Mouse (Mus musculus) lung, embryonic 15.5 days (tissue): ENCODE measurements around the gene Furin. TPM values are rescaled to one million over a fixed set of nuclear protein-coding genes. Genes with fewer than 3 reads are reported as not detected.
"Not testable (repeated sequence)": the region's sequence is repeated elsewhere in the genome, so short reads cannot be mapped to it uniquely, and the experiment has no call there.

Source experiments
- ATAC-seq: fragments of 200-750 bp; cut with Nextera tagmentation; 2 replicates; pipeline ENCODE4 v1.8.0; 2017; ENCODE audit warnings: moderate number of reproducible peaks, borderline replicate concordance; ENCODE audit not compliant: low FRiP score, low TSS enrichment; ENCODE audit errors: extremely low read depth
- H3K27ac ChIP-seq: fragments of 300-500 bp; sonication (generic); 2 replicates; pipeline ENCODE4 v1.5.1; 2015; ENCODE audit warnings: moderate library complexity, mild to moderate bottlenecking, inconsistent platforms
- H3K27me3 ChIP-seq: fragments of 300-500 bp; sonication (generic); 2 replicates; pipeline ENCODE4 v1.6.1; 2015; ENCODE audit warnings: inconsistent platforms
- H3K36me3 ChIP-seq: fragments of 300-500 bp; sonication (generic); 2 replicates; pipeline ENCODE4 v1.6.1; 2015; ENCODE audit warnings: inconsistent platforms
- H3K4me1 ChIP-seq: fragments of 300-500 bp; sonication (generic); 2 replicates; pipeline ENCODE4 v1.6.1; 2015; ENCODE audit warnings: inconsistent platforms
- H3K4me2 ChIP-seq: fragments of 300-500 bp; sonication (generic); 2 replicates; pipeline ENCODE4 v1.6.1; 2015; ENCODE audit warnings: inconsistent platforms, mild to moderate bottlenecking, moderate library complexity
- H3K4me3 ChIP-seq: fragments of 300-500 bp; sonication (generic); 2 replicates; pipeline ENCODE4 v1.5.1; 2015; ENCODE audit warnings: mild to moderate bottlenecking, inconsistent platforms
- H3K9ac ChIP-seq: fragments of 300-500 bp; sonication (generic); 2 replicates; pipeline ENCODE4 v1.6.1; 2015; ENCODE audit warnings: inconsistent platforms
- H3K9me3 ChIP-seq: fragments of 300-500 bp; sonication (generic); 2 replicates; pipeline ENCODE4 v1.6.1; 2016; ENCODE audit warnings: inconsistent platforms
- WGBS: fragments of 180-500 bp; shearing (Covaris S2); methylation state at CpG from one replicate; pipeline ENCODE4 v1.1.7; 2015; 5-methylcytosine and 5-hydroxymethylcytosine counted together
- polyA plus RNA-seq: library from polyadenylated mRNA; unstranded; fragments of >200 nt; fragmentation: Nextera tagmentation; extraction: Ambion mirVana; gene quantifications from 2 replicates; pipeline ENCODE4 v1.2.1, GENCODE M21; 2015

Gene Furin
- polyA plus RNA-seq, 1 experiment from 2014 or later, result 16.7 TPM

DNA sequence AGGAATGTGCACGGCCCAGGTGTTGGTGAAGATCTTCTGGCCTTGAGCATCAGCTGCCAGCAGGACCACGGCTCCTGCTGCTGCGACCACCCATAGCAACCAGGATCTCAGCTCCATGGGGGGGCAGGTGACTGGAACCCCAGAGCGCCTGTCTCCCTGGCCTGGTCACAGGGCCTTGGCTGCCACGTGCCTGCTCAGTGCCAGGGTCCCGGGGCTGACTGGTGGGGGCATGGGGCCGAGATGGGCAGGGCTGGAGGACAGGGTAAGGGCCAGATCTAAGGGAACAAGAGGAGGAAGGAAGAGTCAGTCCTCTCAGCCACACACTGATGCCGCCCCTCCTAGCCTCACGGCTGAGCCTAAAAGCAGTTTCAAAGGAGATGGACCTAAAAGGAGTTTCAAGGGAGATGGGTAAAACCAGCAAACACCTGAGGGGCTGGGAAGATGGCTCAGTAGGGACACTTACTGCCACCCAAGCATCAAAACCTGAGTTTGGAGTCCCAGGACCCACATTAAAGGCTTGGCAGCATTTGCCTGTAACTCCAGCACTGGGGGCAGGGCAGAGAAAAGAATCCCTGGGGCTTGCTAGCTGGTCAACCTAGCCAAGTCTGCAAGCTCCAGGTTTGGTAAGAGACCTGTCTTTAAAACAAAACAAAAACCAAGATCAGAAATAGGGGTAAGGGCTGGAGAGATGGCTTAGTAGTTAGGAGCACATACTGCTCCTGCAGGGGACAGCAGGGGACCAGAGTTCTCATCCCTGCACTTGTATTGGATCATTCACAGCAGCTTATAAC is 6.4 kb downstream of the Furin start:
- H3K36me3 ChIP-seq, result peaks cover 36% of the 10 kb centered on the region
- no peak overlapping the region for H3K4me3 ChIP-seq
- H3K27me3 ChIP-seq, result no peaks in the 10 kb centered on the region
- no peak overlapping the region for H3K27ac ChIP-seq
- WGBS, result 66% methylated on average over 9 of the region's 9 CpGs
- no peak for ATAC-seq
- peaks cover 39% of the 10 kb centered on the region for H3K4me1 ChIP-seq
- H3K9me3 ChIP-seq, result no peaks in the 10 kb centered on the region
- no peak overlapping the region for H3K4me2 ChIP-seq
- no peak overlapping the region for H3K9ac ChIP-seq

- H3K4me3 ChIP-seq, result no peak overlapping the region
- WGBS, result 87% methylated on average over 9 of the region's 9 CpGs
- H3K4me2 ChIP-seq, result no peak overlapping the region
- H3K9me3 ChIP-seq, result no peaks in the 10 kb centered on the region
- H3K9ac ChIP-seq, result no peak overlapping the region
- ATAC-seq, result no peak
- no peak overlapping the region for H3K27ac ChIP-seq
- H3K4me1 ChIP-seq, result peaks cover 31% of the 10 kb centered on the region
- peaks cover 45% of the 10 kb centered on the region for H3K36me3 ChIP-seq
- no peaks in the 10 kb centered on the region for H3K27me3 ChIP-seq
Measured at GRCm38 (mm10) chr7:80397986-80398385, 7.2 kb downstream of the Furin start.

DNA sequence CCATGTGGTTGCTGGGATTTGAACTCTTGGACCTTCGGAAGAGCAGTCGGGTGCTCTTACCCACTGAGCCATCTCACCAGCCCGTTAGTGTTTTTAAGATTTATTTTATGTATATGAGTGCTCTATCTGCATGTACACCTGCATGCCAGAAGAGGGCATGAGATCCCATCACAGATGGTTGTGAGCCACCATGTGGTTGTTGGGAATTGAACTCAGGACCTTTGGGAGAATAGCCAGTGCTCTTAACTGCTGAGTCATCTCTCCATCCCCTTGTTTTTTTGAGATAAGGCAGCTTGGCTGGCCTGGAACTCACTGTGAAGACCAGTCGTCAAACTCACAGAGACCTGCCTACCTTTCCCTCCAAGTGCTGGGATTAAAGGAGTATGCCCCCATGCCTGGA is 8.8 kb downstream of the Furin start:
- H3K4me1 ChIP-seq, result peaks cover 26% of the 10 kb centered on the region
- WGBS, result 89% methylated on average over 4 of the region's 4 CpGs
- H3K27ac ChIP-seq, H3K4me3 ChIP-seq, H3K27me3 ChIP-seq, H3K4me2 ChIP-seq, H3K9me3 ChIP-seq, H3K9ac ChIP-seq, ATAC-seq: not testable (repeated sequence)
- H3K36me3 ChIP-seq, result peaks cover 60% of the 10 kb centered on the region

DNA sequence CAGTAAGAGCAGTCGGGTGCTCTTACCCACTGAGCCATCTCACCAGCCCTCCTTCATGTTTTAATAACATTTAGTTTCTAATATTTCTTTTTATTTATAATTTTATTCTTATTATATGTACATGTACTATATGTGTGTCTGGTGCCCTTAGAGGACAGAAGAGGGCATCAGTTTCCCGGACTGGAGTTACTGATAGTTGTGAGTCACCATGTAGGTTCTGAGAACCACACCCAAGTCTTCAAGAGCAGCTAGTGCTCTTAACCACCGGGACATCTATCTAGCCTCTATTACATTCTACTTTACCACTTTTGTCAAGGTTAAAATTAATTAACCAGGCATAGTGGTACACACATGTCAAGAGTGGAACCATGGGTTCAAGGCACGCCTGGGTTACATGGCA is 10.6 kb downstream of the Furin start:
- no peak overlapping the region for H3K4me2 ChIP-seq
- ATAC-seq, result no peak
- no peak overlapping the region for H3K27ac ChIP-seq
- no peaks in the 10 kb centered on the region for H3K9me3 ChIP-seq
- no peak overlapping the region for H3K9ac ChIP-seq
- no peaks in the 10 kb centered on the region for H3K27me3 ChIP-seq
- peaks cover 8% of the 10 kb centered on the region; the same call in 1 of the 2 replicates for H3K4me1 ChIP-seq
- no peak overlapping the region for H3K4me3 ChIP-seq
- WGBS, result 85% methylated on average over 4 of the region's 4 CpGs
- peaks cover 78% of the 10 kb centered on the region for H3K36me3 ChIP-seq

DNA sequence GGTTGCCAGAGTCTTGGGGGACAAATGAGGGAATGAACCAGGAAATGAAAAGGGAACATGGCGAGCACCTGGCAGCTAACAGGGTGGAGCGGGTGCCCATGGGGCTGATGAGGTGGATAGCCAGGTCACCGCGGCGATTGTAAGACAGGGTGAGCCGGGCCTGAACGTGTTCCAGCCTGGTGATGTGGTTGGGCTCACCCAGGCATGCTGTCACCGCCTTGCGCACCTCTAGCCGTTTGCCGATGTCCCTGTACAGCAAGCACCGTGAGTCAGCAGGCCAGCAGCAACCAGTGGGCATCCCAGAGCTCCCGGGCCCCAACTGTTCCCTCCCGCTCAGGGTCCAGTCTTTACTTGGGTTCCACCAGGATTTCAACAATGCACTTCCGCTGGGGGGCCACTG is 13.1 kb downstream of the Furin start:
- Histone ChIP-seq H3K27me3 (no peaks in the 10 kb centered on the region), H3K9ac (no peak overlapping the region), H3K4me1 (peaks cover 12% of the 10 kb centered on the region), H3K4me3 (no peak overlapping the region), H3K27ac (no peak overlapping the region), H3K4me2 (no peak overlapping the region), H3K9me3 (no peaks in the 10 kb centered on the region), H3K36me3 (peaks cover 69% of the 10 kb centered on the region)
- 88% methylated on average over 15 of the region's 15 CpGs for WGBS
- ATAC-seq, result no peak

DNA sequence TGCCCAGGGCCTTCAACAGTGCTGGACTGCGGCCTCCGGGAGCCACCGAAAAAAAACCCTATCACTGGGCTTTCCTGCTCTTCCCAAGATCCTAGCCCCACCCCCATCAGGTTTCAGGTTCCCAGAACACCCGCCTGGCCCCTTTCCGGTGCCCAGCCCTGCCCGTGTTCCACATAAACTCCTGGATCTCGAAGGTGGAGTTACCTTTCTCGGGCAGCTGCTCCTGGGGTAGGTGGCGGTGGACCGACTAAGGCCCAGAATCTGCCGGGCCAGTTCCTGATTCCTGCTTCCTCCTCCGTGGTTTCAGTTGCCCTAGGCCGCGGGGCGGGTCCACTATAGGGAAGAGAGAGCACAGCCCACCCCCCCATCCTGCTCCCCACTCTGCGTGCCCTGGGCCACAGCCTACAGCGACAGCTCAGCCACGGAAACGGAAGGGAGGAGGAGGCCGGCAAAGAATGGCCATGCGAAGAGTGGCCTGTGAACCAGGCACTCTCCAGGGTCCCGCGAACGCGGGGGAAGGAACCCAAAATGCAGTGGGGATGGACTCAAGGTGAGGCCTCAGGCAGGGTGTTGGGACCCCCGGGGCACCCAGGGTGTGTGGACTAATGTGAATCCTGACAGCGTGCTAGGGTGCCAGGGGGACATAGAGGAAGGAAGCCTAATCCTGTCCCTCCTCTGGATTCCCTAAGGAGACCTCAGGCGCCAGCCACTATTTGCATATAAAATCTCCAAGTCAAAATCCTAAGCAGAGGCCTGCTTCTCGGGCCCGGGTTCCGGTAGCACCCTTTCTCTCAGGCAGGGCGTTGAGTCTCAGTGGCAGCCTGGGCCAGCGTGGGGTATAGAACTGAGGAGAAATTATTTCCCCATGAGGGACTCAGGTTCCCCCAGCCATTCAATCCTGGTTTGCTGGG is 17.3 kb downstream of the Furin start, which contains the start of gene Fes:
Gene Fes, minus strand, starts transcription at position 314 of the 911 bp plus-strand sequence.
- Histone ChIP-seq H3K27me3 (no peaks in the 10 kb centered on the region), H3K4me3 (peak within 1 kb of the TSS; percentile 36), H3K9me3 (no peaks in the 10 kb centered on the region), H3K9ac (peak within 1 kb of the TSS; percentile 43), H3K27ac (peak within 1 kb of the TSS; percentile 75), H3K36me3 (peaks cover 33% of the 10 kb centered on the region), H3K4me2 (peak within 1 kb of the TSS; percentile 47), H3K4me1 (peaks cover 20% of the 10 kb centered on the region)
- peak; percentile 33; the same call in 1 of the 2 replicates for ATAC-seq
- WGBS, result 19% methylated on average over 33 of the region's 33 CpGs

DNA sequence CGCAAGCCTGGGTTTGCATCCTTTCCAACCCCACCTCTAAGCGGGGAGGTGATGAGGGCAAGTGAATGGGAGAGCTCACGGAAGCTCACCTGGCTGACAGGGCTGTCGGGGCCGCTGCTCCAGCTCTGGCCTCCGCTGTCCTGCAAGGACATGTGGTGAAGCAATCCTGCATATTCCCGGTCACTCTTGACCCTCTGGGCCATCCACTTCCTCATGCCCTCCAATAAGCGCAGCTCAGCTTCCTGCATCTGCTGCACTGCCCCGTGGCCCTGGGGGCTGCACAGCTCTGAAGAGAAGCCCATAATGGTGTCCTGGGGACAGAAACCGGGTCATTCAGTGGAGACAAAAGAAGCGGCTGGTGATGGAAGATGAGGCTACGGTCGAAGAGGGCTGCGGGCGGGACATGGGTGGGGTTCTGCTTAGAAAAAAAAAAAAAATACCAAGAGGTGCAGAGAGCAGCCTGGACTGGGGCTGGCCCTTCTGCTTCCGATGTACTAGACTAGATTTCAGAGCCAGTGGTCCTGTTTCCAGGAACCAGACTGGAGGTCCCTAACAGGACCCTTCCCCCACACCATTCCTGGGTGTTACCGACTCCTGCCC is 18.1 kb downstream of the Furin start:
- H3K9ac ChIP-seq, result peak overlapping the region; percentile 43

GRCm38 (mm10) chr7:80386235-80386930 is 18.9 kb downstream of the Furin start:
- WGBS, result 39% methylated on average over 18 of the region's 18 CpGs
- Histone ChIP-seq H3K9ac (peak overlapping the region; percentile 43; the same call in 1 of the 2 replicates), H3K4me3 (peak overlapping the region; percentile 36)

More for the DNA sequence above, 18.1 kb downstream of the Furin start:
- WGBS, result 38% methylated on average over 17 of the region's 17 CpGs
- Histone ChIP-seq H3K9me3 (no peaks in the 10 kb centered on the region), H3K27ac (peak overlapping the region; percentile 75), H3K27me3 (no peaks in the 10 kb centered on the region), H3K36me3 (peaks cover 25% of the 10 kb centered on the region), H3K4me2 (peak overlapping the region; percentile 47), H3K4me1 (peaks cover 20% of the 10 kb centered on the region), H3K4me3 (peak overlapping the region; percentile 36)
- no peak for ATAC-seq

DNA sequence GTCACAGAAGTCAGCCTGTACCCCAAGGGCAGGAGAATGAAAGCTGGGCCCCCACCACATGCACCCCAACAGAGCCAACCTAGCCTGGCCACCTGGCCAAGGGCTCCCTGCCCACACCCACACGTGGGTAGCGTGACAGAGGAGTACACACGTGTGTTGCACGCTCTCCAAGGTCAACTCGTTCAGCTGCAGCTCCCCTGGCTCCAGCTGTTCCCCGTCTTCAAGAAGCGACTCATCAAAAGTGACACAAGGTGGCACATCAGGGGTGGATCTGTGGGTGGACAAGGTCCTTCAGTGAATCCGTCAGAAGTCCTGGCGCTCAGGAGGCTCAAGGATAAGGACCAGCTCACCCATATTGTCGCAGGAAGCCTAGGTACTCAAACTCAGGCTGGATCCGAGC is 22.3 kb downstream of the Furin start:
- Histone ChIP-seq H3K4me3 (no peak overlapping the region), H3K4me1 (peaks cover 16% of the 10 kb centered on the region), H3K4me2 (no peak overlapping the region), H3K27ac (no peak overlapping the region), H3K9ac (no peak overlapping the region), H3K9me3 (no peaks in the 10 kb centered on the region), H3K36me3 (peaks cover 4% of the 10 kb centered on the region; the same call in 1 of the 2 replicates), H3K27me3 (no peaks in the 10 kb centered on the region)
- ATAC-seq, result no peak
- WGBS, result 68% methylated on average over 11 of the region's 11 CpGs

More at GRCm38 (mm10) chr7:80386235-80386930, 18.9 kb downstream of the Furin start:
- H3K27me3 ChIP-seq, result no peaks in the 10 kb centered on the region
- H3K27ac ChIP-seq, result peak overlapping the region; percentile 75
- H3K9me3 ChIP-seq, result no peaks in the 10 kb centered on the region
- peaks cover 18% of the 10 kb centered on the region for H3K36me3 ChIP-seq
- H3K4me2 ChIP-seq, result peak overlapping the region; percentile 47
- H3K4me1 ChIP-seq, result peaks cover 20% of the 10 kb centered on the region
- peak; percentile 75 for ATAC-seq

- no peak for ATAC-seq
- no peaks in the 10 kb centered on the region for H3K27me3 ChIP-seq
- H3K4me2 ChIP-seq, result no peak overlapping the region
- WGBS, result 58% methylated on average over 13 of the region's 13 CpGs
- no peak overlapping the region for H3K27ac ChIP-seq
- H3K4me3 ChIP-seq, result no peak overlapping the region
- H3K4me1 ChIP-seq, result no peaks in the 10 kb centered on the region
- H3K9ac ChIP-seq, result no peak overlapping the region
- H3K36me3 ChIP-seq, result peaks cover 4% of the 10 kb centered on the region; the same call in 1 of the 2 replicates
- H3K9me3 ChIP-seq, result no peaks in the 10 kb centered on the region
Measured at GRCm38 (mm10) chr7:80379531-80379930, 25.7 kb downstream of the Furin start.

- no peak overlapping the region for H3K27ac ChIP-seq
- 23% methylated on average over 6 of the region's 6 CpGs for WGBS
- no peak overlapping the region for H3K4me2 ChIP-seq
- no peaks in the 10 kb centered on the region for H3K9me3 ChIP-seq
- no peak for ATAC-seq
- H3K9ac ChIP-seq, result no peak overlapping the region
- peaks cover 4% of the 10 kb centered on the region; the same call in 1 of the 2 replicates for H3K36me3 ChIP-seq
- H3K4me1 ChIP-seq, result no peaks in the 10 kb centered on the region
- H3K4me3 ChIP-seq, result no peak overlapping the region
- H3K27me3 ChIP-seq, result no peaks in the 10 kb centered on the region
Measured at GRCm38 (mm10) chr7:80377471-80377870, 27.8 kb downstream of the Furin start.
